Mouse (Mus musculus) MEL (cell line): ENCODE results near the gene Adh1. TPM values are rescaled to one million over a fixed set of nuclear protein-coding genes. Genes with fewer than 3 reads are reported as not detected.

Experiments used
- DNase-seq: peaks from one replicate; pipeline ENCODE4 v3.0.0; 2011; ENCODE audit warnings: low read depth, low spot score
- H3K27ac ChIP-seq: 2 replicates; pipeline ENCODE4 v1.5.1; 2012; ENCODE audit warnings: low read depth, mild to moderate bottlenecking, control low read depth, low read length, moderate library complexity; ENCODE audit not compliant: control insufficient read depth
- H3K27me3 ChIP-seq, 2 experiments: fragments of 150-350 bp in 1 of 2; sonication (generic) in 1 of 2; 2 replicates each; pipeline ENCODE4 v1.6.1; 2012; ENCODE audit warnings: low read length in 2 of 2, mild to moderate bottlenecking in 2 of 2, improper control_type of control experiment in 1 of 2, moderate library complexity in 1 of 2; ENCODE audit not compliant: insufficient read depth in 2 of 2, control insufficient read depth in 1 of 2
- H3K36me3 ChIP-seq, 2 experiments: 2 replicates each; pipeline ENCODE4 v1.6.1; 2012 to 2014; ENCODE audit warnings: low read length in 2 of 2, improper control_type of control experiment in 1 of 2, inconsistent platforms in 1 of 2, mild to moderate bottlenecking in 1 of 2; ENCODE audit not compliant: insufficient read depth in 2 of 2, control insufficient read depth in 1 of 2
- H3K4me1 ChIP-seq, 2 experiments: fragments of 150-350 bp in 1 of 2; sonication (generic) in 1 of 2; 2 replicates each; pipeline ENCODE4 v1.6.1; 2012; ENCODE audit warnings: low read length in 2 of 2, improper control_type of control experiment in 1 of 2, mild to moderate bottlenecking in 1 of 2; ENCODE audit not compliant: insufficient read depth in 2 of 2, control insufficient read depth in 1 of 2
- H3K4me3 ChIP-seq, 2 experiments: fragments of 150-350 bp in 1 of 2; sonication (generic) in 1 of 2; 2 replicates each; pipeline ENCODE4 v1.5.1; 2012; ENCODE audit warnings: low read depth in 2 of 2, low read length in 2 of 2, mild to moderate bottlenecking in 2 of 2, moderate library complexity in 2 of 2, control low read depth in 1 of 2, improper control_type of control experiment in 1 of 2; ENCODE audit not compliant: control insufficient read depth in 1 of 2, insufficient read depth in 1 of 2
- H3K79me2 ChIP-seq: 2 replicates; pipeline ENCODE4 v1.6.1; 2012; ENCODE audit warnings: mild to moderate bottlenecking, low read length, moderate library complexity; ENCODE audit not compliant: control insufficient read depth, poor library complexity, insufficient read depth
- H3K9ac ChIP-seq: 2 replicates; pipeline ENCODE4 v1.6.1; 2012; ENCODE audit warnings: low read depth, mild to moderate bottlenecking, control low read depth, low read length, moderate library complexity; ENCODE audit not compliant: control insufficient read depth, poor library complexity, severe bottlenecking
- H3K9me3 ChIP-seq: fragments of 150-350 bp; sonication (generic); replicated peaks from 2 replicates; pipeline ENCODE4 v1.6.1; 2012; ENCODE audit warnings: mild to moderate bottlenecking, low read length, improper control_type of control experiment, moderate library complexity; ENCODE audit not compliant: insufficient read depth
- CHD1 ChIP-seq: IDR thresholded peaks from 2 replicates; pipeline ENCODE4 v1.6.1; 2012; ENCODE audit warnings: low read depth, mild to moderate bottlenecking, inconsistent platforms, low read length, improper control_type of control experiment
- CHD2 ChIP-seq: IDR thresholded peaks from 2 replicates; pipeline ENCODE4 v1.6.1; 2011; ENCODE audit warnings: low read length, improper control_type of control experiment
- CTCF ChIP-seq, 3 experiments: IDR thresholded peaks in 2 of 3; conservative IDR thresholded peaks in 1 of 3; 2 replicates each; pipeline ENCODE4 v1.5.1; 2011 to 2012; ENCODE audit warnings: low read length in 3 of 3, low read depth in 2 of 3, mild to moderate bottlenecking in 2 of 3, improper control_type of control experiment in 1 of 3, inconsistent platforms in 1 of 3, mixed read lengths in 1 of 3, moderate library complexity in 1 of 3; ENCODE audit not compliant: control insufficient read depth in 1 of 3, insufficient read depth in 1 of 3, poor library complexity in 1 of 3, severe bottlenecking in 1 of 3
- ELF1 ChIP-seq: IDR thresholded peaks from 2 replicates; pipeline ENCODE4 v1.6.1; 2014; ENCODE audit warnings: low read depth, mild to moderate bottlenecking, inconsistent platforms, low read length, improper control_type of control experiment, moderate library complexity
- EP300 ChIP-seq, 2 experiments: IDR thresholded peaks; 2 replicates each; pipeline ENCODE4 v1.6.1; 2011; ENCODE audit warnings: improper control_type of control experiment in 2 of 2, low read length in 2 of 2, low read depth in 1 of 2, mild to moderate bottlenecking in 1 of 2
- GABPA ChIP-seq: IDR thresholded peaks from 2 replicates; pipeline ENCODE4 v1.6.1; 2012; ENCODE audit warnings: low read depth, mild to moderate bottlenecking, inconsistent platforms, low read length, improper control_type of control experiment, moderate library complexity
- GATA1 ChIP-seq: IDR thresholded peaks from 2 replicates; pipeline ENCODE4 v1.6.1; 2011; ENCODE audit warnings: low read depth, low read length, improper control_type of control experiment
- KAT2A ChIP-seq: conservative IDR thresholded peaks from 2 replicates; pipeline ENCODE4 v1.6.1; 2012; ENCODE audit warnings: low read depth, low read length, improper control_type of control experiment, inconsistent platforms
- MAFK ChIP-seq: IDR thresholded peaks from 2 replicates; pipeline ENCODE4 v1.6.1; 2011; ENCODE audit warnings: low read depth, mild to moderate bottlenecking, low read length, improper control_type of control experiment, borderline replicate concordance
- MAX ChIP-seq: IDR thresholded peaks from 2 replicates; pipeline ENCODE4 v1.6.1; 2011; ENCODE audit warnings: low read length, improper control_type of control experiment
- MAZ ChIP-seq: IDR thresholded peaks from 2 replicates; pipeline ENCODE4 v1.6.1; 2012; ENCODE audit warnings: low read depth, mild to moderate bottlenecking, inconsistent platforms, low read length, improper control_type of control experiment
- NELFE ChIP-seq: IDR thresholded peaks from 2 replicates; pipeline ENCODE4 v1.6.1; 2011; ENCODE audit warnings: low read depth, low read length, improper control_type of control experiment
- POLR2AphosphoS2 ChIP-seq: IDR thresholded peaks from 2 replicates; pipeline ENCODE4 v1.6.1; 2011; ENCODE audit warnings: low read length, improper control_type of control experiment
- POLR2AphosphoS5 ChIP-seq: IDR thresholded peaks from 2 replicates; pipeline ENCODE4 v1.6.1; 2012; ENCODE audit warnings: low read depth, borderline replicate concordance, mild to moderate bottlenecking, inconsistent platforms, low read length, moderate library complexity, mixed read lengths
- SMC3 ChIP-seq: IDR thresholded peaks from 2 replicates; pipeline ENCODE4 v1.6.1; 2011; ENCODE audit warnings: low read depth, low read length, improper control_type of control experiment
- TAL1 ChIP-seq: IDR thresholded peaks from 2 replicates; pipeline ENCODE4 v1.6.1; 2012; ENCODE audit warnings: mild to moderate bottlenecking, inconsistent platforms, low read length, moderate library complexity, mixed read lengths
- TBP ChIP-seq: IDR thresholded peaks from 2 replicates; pipeline ENCODE4 v1.8.0; 2011; ENCODE audit warnings: low read depth, low read length, improper control_type of control experiment
- UBTF ChIP-seq: IDR thresholded peaks from 2 replicates; pipeline ENCODE4 v1.6.1; 2012; ENCODE audit warnings: low read depth, mild to moderate bottlenecking, inconsistent platforms, low read length, improper control_type of control experiment, moderate library complexity, borderline replicate concordance; ENCODE audit not compliant: insufficient read depth
- USF1 ChIP-seq: IDR thresholded peaks from 2 replicates; pipeline ENCODE4 v1.6.1; 2014; ENCODE audit warnings: low read depth, mild to moderate bottlenecking, inconsistent platforms, low read length, improper control_type of control experiment, moderate library complexity
- USF2 ChIP-seq, 2 experiments: IDR thresholded peaks; 2 replicates each; pipeline ENCODE4 v1.6.1; 2011 to 2012; ENCODE audit warnings: improper control_type of control experiment in 2 of 2, low read length in 2 of 2, borderline replicate concordance in 1 of 2, inconsistent platforms in 1 of 2, low read depth in 1 of 2, mild to moderate bottlenecking in 1 of 2; ENCODE audit not compliant: insufficient read depth in 1 of 2
- ZKSCAN1 ChIP-seq: IDR thresholded peaks from 2 replicates; pipeline ENCODE4 v1.6.1; 2012; ENCODE audit warnings: low read depth, mild to moderate bottlenecking, inconsistent platforms, low read length, improper control_type of control experiment, moderate library complexity
- polyA plus RNA-seq, 2 experiments: library from polyadenylated mRNA; stranded (reverse) in 1 of 2; unstranded in 1 of 2; fragments of >175 nt in 1 of 2; fragments of >200 nt in 1 of 2; gene quantifications; 2 replicates each; pipeline versions ENCODE4 v1.2.1 to v1.2.4; 2012; ENCODE audit warnings: low replicate concordance in 2 of 2, low read depth in 1 of 2; ENCODE audit not compliant: insufficient read length in 2 of 2, insufficient read depth in 1 of 2, missing spikeins in 1 of 2
- total RNA-seq: library from RNA; depleted of rRNA; stranded (reverse); fragments of 300-350 nt; gene quantifications from 2 replicates; pipeline ENCODE4 v1.2.3, GENCODE M21; 2012

Adh1 gene
- total and polyA plus RNA-seq, 3 experiments = 0.15 TPM; not detected in 2

GRCm38 (mm10) chr3:138217631-138218264 lies 43.0 kb upstream of the Adh1 start, which contains the start of gene Adh7:
Gene Adh7, plus strand, starts transcription at chr3:138217760.
- Histone ChIP-seq H3K27ac (no peak within 1 kb of the TSS), H3K79me2 (no peaks in the 10 kb centered on the region), H3K9me3 (no peaks in the 10 kb centered on the region), H3K27me3 (peaks cover 0 to 4% of the 10 kb centered on the region in 2 experiments; a peak in 3 of 4 replicates), H3K4me3 (no peak within 1 kb of the TSS), H3K36me3 (no peaks in the 10 kb centered on the region), H3K4me1 (no peaks in the 10 kb centered on the region; a peak in 1 of 4 replicates), H3K9ac (no peak within 1 kb of the TSS)
- TF ChIP-seq USF2 (IDR thresholded peaks at IDR 0.05; ENCODE audit: borderline replicate concordance in 1 of 2, insufficient read depth in 1 of 2, low read depth in 1 of 2, low read length in 2 of 2) = no peak
- no peak for TF ChIP-seq TAL1
- TF ChIP-seq POLR2AphosphoS2 = no peak
- TF ChIP-seq NELFE = no peak
- no peak for TF ChIP-seq MAX
- no peak for TF ChIP-seq POLR2AphosphoS5
- TF ChIP-seq GATA1 = no peak
- no peak for TF ChIP-seq SMC3
- no peak for TF ChIP-seq MAZ
- TF ChIP-seq TBP = no peak
- TF ChIP-seq ELF1 = no peak
- TF ChIP-seq KAT2A = no peak
- no peak for TF ChIP-seq EP300 (IDR thresholded peaks at IDR 0.05; ENCODE audit: low read depth in 1 of 2, low read length in 2 of 2)
- TF ChIP-seq GABPA = no peak
- TF ChIP-seq USF1 = no peak
- no peak for TF ChIP-seq CHD2
- TF ChIP-seq CTCF (IDR thresholded peaks at IDR 0.05 in 2 of 3, conservative IDR thresholded peaks at IDR 0.05 in 1 of 3; ENCODE audit: control insufficient read depth in 1 of 3, insufficient read depth in 1 of 3, low read depth in 2 of 3, low read length in 3 of 3, poor library complexity in 1 of 3, severe bottlenecking in 1 of 3) = no peak
- TF ChIP-seq UBTF = no peak
- no peak for TF ChIP-seq CHD1
- TF ChIP-seq MAFK = no peak
- no peak for DNase-seq

- Histone ChIP-seq H3K79me2 (no peaks in the 10 kb centered on the region), H3K36me3 (no peaks in the 10 kb centered on the region), H3K27ac (no peak overlapping the region), H3K27me3 (peaks cover 0 to 3% of the 10 kb centered on the region in 2 experiments; a peak in 3 of 4 replicates), H3K9me3 (no peaks in the 10 kb centered on the region), H3K4me3 (no peak overlapping the region)
- DNase-seq = no peak
- no peak for TF ChIP-seq ZKSCAN1
- TF ChIP-seq, all 39 proteins: peak for 0
- no peak overlapping the region for H3K9ac ChIP-seq
- no peaks in the 10 kb centered on the region for H3K4me1 ChIP-seq
These were observed 39.7 kb upstream of the Adh1 start for GRCm38 (mm10) chr3:138221116-138221515.
